Mouse (Mus musculus): ENCODE data around the gene Evi5.
A peak's percentile ranks its signal among the peaks of the same experiment; 100 is the strongest.

Evi5 gene

GRCm38 (mm10) chr5:107873330-107873729 is 1.6 kb downstream of the Evi5 start:
- no peak for DNase-seq (ENCODE audit: low read depth, low spot score)

- DNase-seq (ENCODE audit: low read depth, low spot score), result no peak
Measured at GRCm38 (mm10) chr5:107869701-107870100, 5.2 kb downstream of the Evi5 start.

GRCm38 (mm10) chr5:107868905-107869424 is 5.9 kb downstream of the Evi5 start:
- DNase-seq (ENCODE audit: low read depth, low spot score), result peak; percentile 48

DNA sequence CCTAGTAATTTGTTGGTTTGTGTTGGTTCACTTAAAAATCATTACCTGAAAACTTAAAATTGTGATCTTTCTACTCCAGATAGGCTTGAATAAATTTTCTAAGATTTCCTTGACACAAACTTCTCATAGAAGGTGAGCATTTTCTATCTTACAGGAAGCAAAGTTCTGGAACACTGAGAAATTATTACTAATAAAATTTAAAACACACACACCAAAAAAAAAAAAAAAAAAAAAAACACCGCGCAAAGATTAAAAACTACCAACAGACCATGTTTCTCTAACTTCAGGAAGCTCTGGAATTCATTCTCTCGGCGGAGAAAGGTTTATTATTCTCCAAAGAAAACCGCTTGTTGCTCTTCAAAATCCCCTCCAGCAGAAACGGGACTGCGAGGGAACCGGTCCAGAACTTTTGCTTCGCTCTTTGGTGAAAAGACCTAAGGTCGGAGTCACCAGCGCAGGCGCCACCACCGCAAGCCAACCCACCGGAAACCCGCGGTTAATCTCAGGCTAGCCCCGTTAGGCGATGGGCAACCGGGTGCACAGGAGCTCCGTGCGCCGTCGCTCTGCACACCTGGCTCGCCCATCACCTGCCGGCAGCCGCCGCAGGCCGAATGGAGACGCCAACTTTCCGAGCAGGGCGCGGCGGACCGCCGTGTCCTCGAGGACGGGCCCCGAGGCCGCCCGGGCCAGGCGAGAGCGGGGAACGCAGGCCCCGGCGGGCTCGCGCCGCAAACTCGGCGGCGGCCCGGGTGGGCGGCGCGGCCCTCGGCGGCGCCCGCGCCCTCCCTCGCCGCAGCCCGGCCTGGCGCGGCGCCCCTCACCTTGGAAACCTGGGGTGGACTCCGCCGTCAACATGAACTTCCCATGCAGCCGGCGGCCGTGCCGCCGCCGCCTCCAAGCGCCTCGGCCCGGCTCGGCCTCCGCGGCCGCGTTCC is 6.7 kb downstream of the Evi5 start:
- DNase-seq (ENCODE audit: low read depth, low spot score), result peak; percentile 62

- DNase-seq (ENCODE audit: low read depth, low spot score), result no peak
Measured at GRCm38 (mm10) chr5:107866127-107867126, 8.5 kb downstream of the Evi5 start.

GRCm38 (mm10) chr5:107863971-107864370 is 10.9 kb downstream of the Evi5 start:
- DNase-seq (ENCODE audit: low read depth, low spot score), result no peak

GRCm38 (mm10) chr5:107858963-107859362 is 15.9 kb downstream of the Evi5 start:
- peak; percentile 40 for DNase-seq (ENCODE audit: low read depth, low spot score)

GRCm38 (mm10) chr5:107855546-107855945 is 19.4 kb downstream of the Evi5 start:
- no peak for DNase-seq (ENCODE audit: low read depth, low spot score)

- DNase-seq (ENCODE audit: low read depth, low spot score), result no peak
Measured at GRCm38 (mm10) chr5:107854556-107854955, 20.4 kb downstream of the Evi5 start.

- DNase-seq (ENCODE audit: low read depth, low spot score), result no peak
Measured at GRCm38 (mm10) chr5:107853807-107854206, 21.1 kb downstream of the Evi5 start.

GRCm38 (mm10) chr5:107848964-107849363 is 25.9 kb downstream of the Evi5 start:
- DNase-seq (ENCODE audit: low read depth, low spot score), result no peak

- DNase-seq (ENCODE audit: low read depth, low spot score), result no peak
Measured at GRCm38 (mm10) chr5:107847817-107848216, 27.1 kb downstream of the Evi5 start.

DNA sequence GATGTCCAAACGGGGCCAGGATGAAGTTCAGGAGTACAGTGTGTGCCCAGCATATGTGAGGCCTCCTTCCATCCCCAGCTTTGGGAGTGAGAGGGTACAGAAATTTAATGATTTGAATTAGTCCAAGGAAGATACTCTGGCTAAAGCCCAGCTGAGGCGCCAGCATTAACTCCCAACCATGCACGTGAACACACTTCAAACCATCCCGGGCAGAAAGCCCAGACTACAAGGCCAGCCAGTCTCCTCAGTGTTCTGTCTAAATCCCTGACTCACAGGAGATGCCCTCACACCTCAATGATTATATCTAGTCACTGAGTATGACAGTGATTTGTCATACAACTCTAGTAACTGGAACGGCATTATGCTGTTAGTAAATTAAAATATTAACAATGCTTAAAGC is 27.6 kb downstream of the Evi5 start:
- no peak for DNase-seq (ENCODE audit: low read depth, low spot score)

DNA sequence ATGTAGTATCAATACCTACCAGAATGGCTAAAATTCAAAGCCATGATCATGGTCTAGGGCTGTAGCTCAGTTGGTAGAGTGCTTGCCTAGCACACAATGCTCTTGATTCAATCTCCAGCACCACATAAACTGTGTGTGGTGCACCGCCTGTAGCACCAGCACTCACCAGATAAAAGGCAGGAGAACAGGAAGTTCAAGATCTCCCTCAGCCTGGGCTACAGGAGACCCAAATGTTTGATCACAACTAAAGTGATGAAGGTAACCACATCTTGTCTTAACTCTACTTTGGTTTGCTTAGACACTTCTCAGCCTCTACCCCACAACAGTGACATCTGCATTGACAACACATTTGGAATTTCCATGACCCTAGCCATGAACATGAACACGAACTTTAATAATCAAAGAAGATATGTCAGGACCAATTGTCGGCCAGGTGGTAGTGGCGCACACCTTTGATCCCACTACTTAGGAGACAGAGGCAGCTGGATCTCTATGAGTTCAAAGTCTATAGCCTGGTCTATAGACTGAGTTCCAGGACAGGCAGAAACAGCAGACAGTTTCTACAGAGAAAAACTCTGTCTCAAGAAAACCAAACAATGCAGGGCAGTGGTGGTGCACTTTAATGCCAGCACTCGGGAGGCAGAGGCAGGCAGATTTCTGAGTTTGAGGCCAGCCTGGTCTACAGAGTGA is 34.2 kb downstream of the Evi5 start:
- DNase-seq (ENCODE audit: low read depth, low spot score), result peak; percentile 64

DNA sequence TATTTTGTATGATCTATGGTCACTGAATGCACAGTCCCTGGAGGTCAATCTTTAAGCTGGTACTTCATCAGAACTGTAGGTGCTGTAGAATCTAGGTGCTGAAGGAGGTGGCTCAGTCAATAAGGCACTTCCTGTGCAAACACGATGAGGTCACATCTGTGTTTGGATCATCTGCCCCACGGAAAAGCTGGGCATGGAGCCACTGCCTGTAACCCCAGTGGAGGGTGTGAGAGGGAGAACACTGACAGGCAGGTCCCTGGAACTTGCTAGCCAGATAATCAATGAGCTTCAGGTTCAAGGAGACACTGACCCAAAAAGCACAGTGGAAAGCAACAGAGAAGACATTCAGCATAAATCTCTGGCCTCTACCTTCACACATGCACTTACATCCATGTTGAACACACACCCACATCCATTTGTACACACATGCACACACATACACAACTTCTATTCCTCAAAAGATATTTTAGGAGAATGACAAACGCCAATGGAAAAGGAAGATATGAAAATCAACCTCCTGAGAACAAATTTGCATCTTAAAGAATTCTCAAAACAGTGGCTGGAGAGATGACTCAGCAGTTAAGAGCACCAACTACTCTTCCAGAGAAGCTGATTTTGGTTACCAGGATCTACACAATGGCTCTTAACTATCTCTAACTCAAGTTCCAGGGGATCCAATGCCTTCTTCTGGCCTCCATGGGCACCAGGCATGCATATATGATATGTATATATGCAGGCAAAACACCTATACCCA is 35.8 kb downstream of the Evi5 start:
- DNase-seq (ENCODE audit: low read depth, low spot score), result no peak

DNA sequence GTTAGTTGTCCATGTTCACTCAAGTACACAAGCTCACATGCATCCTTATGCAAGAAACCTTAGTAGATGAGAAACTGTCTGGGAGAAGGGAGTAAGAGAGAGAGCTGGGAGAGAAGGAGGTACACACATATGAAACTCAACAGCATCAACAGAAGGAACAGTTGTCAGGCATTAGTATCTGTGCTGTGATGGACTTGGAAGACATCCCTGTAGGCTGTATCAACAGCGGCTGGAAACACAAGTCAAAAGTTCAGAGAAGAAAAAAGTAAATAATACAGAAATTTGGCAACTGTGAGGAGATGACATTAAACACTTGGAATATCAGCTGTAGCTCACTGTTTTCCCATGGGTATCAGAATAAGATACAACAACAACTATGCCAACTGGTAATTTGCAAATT is 40.6 kb downstream of the Evi5 start:
- no peak for DNase-seq (ENCODE audit: low read depth, low spot score)

DNA sequence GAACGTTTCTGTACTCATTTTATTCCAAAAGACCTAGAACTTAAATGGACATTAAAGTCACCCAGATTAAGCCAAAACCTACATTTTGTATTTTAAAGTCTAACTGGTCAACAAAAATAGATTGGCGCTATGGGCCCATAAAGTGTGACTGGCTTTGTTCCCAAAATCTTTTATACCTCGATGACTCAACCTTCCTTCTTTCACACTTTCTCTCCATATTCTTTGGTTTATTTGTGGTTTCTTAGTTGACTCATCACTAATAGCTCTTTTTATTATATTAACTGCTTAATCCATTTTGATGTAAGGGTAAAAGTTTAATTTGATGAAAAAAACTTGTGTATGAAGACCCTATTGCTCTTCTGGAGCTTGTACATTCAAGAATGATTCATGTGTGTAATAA is 43.6 kb downstream of the Evi5 start:
- DNase-seq (ENCODE audit: low read depth, low spot score), result no peak

DNA sequence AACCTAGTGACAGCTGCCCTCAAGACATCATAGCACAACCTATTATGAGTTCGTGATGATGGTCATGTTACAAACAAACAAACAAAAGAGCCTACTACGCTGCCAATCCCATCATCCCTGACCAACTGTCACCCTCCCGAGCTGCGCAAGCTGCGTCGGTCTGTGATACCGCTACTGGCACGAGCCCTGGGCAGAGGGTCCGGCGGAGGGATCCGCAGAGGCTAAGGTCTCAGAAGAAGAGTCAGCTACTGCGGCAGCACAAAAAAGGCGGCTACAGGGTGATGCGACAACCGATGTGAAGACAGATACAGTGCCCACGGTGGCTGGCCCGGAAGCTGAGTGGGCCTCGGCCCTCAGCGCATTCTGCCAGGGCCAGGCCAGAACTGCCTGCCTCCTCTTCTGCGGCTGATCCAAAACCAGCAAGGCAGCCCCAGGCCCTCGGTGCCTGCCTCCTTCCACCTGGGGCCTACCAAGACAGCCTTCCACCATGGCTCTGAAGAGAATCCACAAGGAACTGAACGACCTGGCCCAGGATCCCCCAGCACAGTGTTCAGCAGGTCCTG is 44.8 kb downstream of the Evi5 start, which contains the start of gene Ube2d2b:
Gene Ube2d2b (plus strand): TSS at position 102 of the 563 bp plus-strand sequence.
- DNase-seq (ENCODE audit: low read depth, low spot score), result no peak

GRCm38 (mm10) chr5:107822521-107822920 is 52.4 kb downstream of the Evi5 start:
- no peak for DNase-seq (ENCODE audit: low read depth, low spot score)

DNA sequence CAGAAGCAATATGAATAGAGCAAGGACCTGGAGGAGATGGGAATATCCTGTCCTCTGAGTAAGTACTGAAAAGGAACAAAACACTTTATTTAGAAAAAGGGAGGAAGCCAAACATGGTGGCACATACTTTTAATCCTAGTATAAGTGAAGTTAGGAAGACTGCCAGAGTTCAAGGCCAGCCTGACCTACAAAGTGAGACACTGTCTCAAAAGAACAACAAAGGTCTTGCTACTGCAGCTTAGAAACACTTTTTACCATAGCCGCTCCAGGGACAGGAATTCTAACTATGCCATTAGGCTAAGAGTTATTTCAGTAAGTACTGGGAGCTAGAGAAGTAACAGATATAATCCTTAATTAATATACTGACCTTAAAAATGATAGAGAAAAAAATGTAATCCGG is 60.3 kb downstream of the Evi5 start:
- DNase-seq (ENCODE audit: low read depth, low spot score), result no peak

All from CD4-positive helper T cell, adult 2 months (primary cell).